Mouse (Mus musculus): ENCODE results near the gene Inhbb. TPM values are rescaled to one million over a fixed set of nuclear protein-coding genes. Genes with fewer than 3 reads are reported as not detected.

Gene Inhbb
- polyA plus RNA-seq, 1 experiment from 2014 or later: 2.4 TPM

- Histone ChIP-seq H3K9ac (replicated peaks) (no peak overlapping the region), H3K4me2 (peak overlapping the region; percentile 98; the same call in 1 of the 2 replicates), H3K27ac (replicated peaks) (no peak overlapping the region), H3K36me3 (no peaks in the 10 kb centered on the region), H3K27me3 (replicated peaks) (peaks cover 48% of the 10 kb centered on the region), H3K4me1 (peaks cover 57% of the 10 kb centered on the region), H3K9me3 (replicated peaks) (no peaks in the 10 kb centered on the region), H3K4me3 (replicated peaks) (no peak overlapping the region)
- ATAC-seq (ENCODE audit: low FRiP score): no peak
- 69% methylated on average over 8 of the region's 8 CpGs for WGBS
These were observed 4.1 kb downstream of the Inhbb start for GRCm38 (mm10) chr1:119417991-119418390.

- H3K4me3 ChIP-seq (replicated peaks): no peak overlapping the region
- H3K9me3 ChIP-seq (replicated peaks): no peaks in the 10 kb centered on the region
- H3K9ac ChIP-seq (replicated peaks): no peak overlapping the region
- 80% methylated on average over 20 of the region's 20 CpGs for whole genome bisulfite sequencing
- peaks cover 44% of the 10 kb centered on the region for H3K27me3 ChIP-seq (replicated peaks)
- no peak for ATAC-seq (ENCODE audit: low FRiP score)
- no peaks in the 10 kb centered on the region for H3K36me3 ChIP-seq
- H3K4me2 ChIP-seq: 0 out of 2 replicates have a peak overlapping the region, but pooled peaks have one; percentile 11
- peaks cover 53% of the 10 kb centered on the region for H3K4me1 ChIP-seq
- no peak overlapping the region for H3K27ac ChIP-seq (replicated peaks)
These were observed 4.5 kb downstream of the Inhbb start for GRCm38 (mm10) chr1:119417542-119417941.

GRCm38 (mm10) chr1:119416610-119417009 is 5.4 kb downstream of the Inhbb start:
- H3K9ac ChIP-seq (replicated peaks): no peak overlapping the region
- WGBS: 55% methylated on average over 8 of the region's 8 CpGs
- ATAC-seq (ENCODE audit: low FRiP score): no peak
- H3K4me2 ChIP-seq: no peak overlapping the region
- no peaks in the 10 kb centered on the region for H3K36me3 ChIP-seq
- peaks cover 39% of the 10 kb centered on the region for H3K27me3 ChIP-seq (replicated peaks)
- H3K9me3 ChIP-seq (replicated peaks): no peaks in the 10 kb centered on the region
- H3K4me1 ChIP-seq: peaks cover 44% of the 10 kb centered on the region
- 0 out of 2 replicates have a peak overlapping the region, but pooled peaks have one; percentile 1 for H3K27ac ChIP-seq (replicated peaks)
- no peak overlapping the region for H3K4me3 ChIP-seq (replicated peaks)

DNA sequence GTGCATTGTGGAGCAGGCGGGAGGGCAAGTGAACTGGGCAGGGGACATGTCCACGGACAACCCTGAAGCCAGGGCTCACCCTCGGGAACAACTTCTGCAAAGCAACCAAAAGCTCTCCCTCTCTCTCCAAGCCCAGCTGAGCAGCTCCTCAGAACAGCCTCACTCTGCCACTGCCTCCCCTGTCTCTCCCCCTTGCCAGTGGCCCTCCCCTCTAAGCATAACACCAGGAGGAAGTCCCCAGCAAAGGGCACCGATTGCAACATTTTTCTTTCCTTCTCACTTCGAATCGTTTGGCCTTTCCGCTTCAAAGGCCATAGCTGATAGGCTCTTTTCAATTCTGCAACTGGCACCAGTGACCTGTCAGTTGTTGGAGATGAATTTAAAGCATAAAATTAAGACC is 5.9 kb downstream of the Inhbb start:
- no peak for ATAC-seq (ENCODE audit: low FRiP score)
- 64% methylated on average over 7 of the region's 7 CpGs for WGBS

DNA sequence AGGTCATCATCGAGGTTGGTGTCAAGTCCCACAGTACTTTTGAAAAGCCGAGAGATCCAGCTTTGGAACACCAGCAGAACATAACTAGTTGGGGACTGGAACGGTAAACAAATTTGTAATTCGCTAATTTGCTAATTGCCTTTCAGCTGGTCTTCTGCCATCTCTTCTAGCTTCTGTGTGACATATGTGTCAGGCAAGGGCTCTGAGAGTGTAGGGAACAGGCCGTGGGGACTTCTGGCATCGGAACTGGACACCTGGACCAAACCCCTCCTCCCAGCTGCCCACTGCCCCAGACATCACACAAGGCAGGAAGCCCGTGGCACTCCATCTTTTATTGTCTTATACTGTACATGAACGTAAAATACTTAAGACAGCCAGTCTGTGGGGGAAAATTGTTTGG is 6.9 kb downstream of the Inhbb start:
- no peak overlapping the region for H3K4me2 ChIP-seq
- peaks cover 29% of the 10 kb centered on the region for H3K4me1 ChIP-seq
- no peaks in the 10 kb centered on the region for H3K9me3 ChIP-seq (replicated peaks)
- H3K9ac ChIP-seq (replicated peaks): no peak overlapping the region
- WGBS: 78% methylated on average over 8 of the region's 8 CpGs
- no peaks in the 10 kb centered on the region for H3K36me3 ChIP-seq
- ATAC-seq (ENCODE audit: low FRiP score): no peak
- peaks cover 35% of the 10 kb centered on the region for H3K27me3 ChIP-seq (replicated peaks)
- no peak overlapping the region for H3K4me3 ChIP-seq (replicated peaks)
- H3K27ac ChIP-seq (replicated peaks): no peak overlapping the region

More for the DNA sequence above, 5.9 kb downstream of the Inhbb start:
- Histone ChIP-seq H3K27me3 (replicated peaks) (peaks cover 39% of the 10 kb centered on the region), H3K4me3 (replicated peaks) (no peak overlapping the region), H3K4me1 (peaks cover 39% of the 10 kb centered on the region), H3K9ac (replicated peaks) (no peak overlapping the region), H3K4me2 (no peak overlapping the region), H3K36me3 (no peaks in the 10 kb centered on the region), H3K27ac (replicated peaks) (no peak overlapping the region), H3K9me3 (replicated peaks) (no peaks in the 10 kb centered on the region)

- WGBS: 83% methylated on average over 5 of the region's 5 CpGs
These were observed 11.4 kb downstream of the Inhbb start for GRCm38 (mm10) chr1:119410661-119411060.

DNA sequence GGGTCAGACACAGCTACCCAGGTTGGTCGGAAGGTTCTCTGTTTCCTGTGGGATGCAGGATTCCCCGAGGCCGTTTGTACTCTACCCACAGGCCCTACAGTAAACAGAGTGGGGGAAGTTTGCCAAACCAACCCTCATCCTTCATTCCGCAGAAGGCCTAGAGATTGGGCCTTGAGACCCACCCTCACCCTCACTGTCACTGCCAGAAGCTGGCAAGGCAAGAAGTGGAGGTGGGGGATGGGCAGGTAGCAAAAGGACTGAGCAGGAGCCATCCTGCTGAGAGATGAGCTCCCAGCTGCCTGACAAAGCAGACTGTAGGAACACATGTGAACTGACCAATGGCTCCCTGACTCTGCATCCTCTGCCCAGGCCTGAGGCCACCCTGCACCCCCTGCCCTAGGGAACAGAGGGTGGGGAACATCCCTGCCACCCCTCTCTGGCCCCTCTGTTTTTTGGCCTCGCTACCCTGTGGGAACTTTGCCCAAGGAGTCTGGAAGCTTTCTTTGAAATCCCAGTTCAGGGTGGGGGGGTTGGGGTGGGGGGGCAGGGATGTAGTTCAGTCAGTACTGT is 12.4 kb downstream of the Inhbb start:
- Histone ChIP-seq H3K9me3 (replicated peaks) (no peaks in the 10 kb centered on the region), H3K27ac (replicated peaks) (no peak overlapping the region), H3K36me3 (no peaks in the 10 kb centered on the region), H3K4me3 (replicated peaks) (no peak overlapping the region), H3K4me2 (no peak overlapping the region), H3K9ac (replicated peaks) (no peak overlapping the region), H3K4me1 (peaks cover 8% of the 10 kb centered on the region; the same call in 1 of the 2 replicates), H3K27me3 (replicated peaks) (peaks cover 3% of the 10 kb centered on the region; the same call in 1 of the 2 replicates)
- ATAC-seq (ENCODE audit: low FRiP score): peak; percentile 60
- 60% methylated on average over 5 of the region's 5 CpGs for WGBS

More at GRCm38 (mm10) chr1:119410661-119411060, 11.4 kb downstream of the Inhbb start:
- H3K9ac ChIP-seq (replicated peaks): no peak overlapping the region
- no peak for ATAC-seq (ENCODE audit: low FRiP score)
- H3K27ac ChIP-seq (replicated peaks): no peak overlapping the region
- H3K4me3 ChIP-seq (replicated peaks): no peak overlapping the region
- peaks cover 8% of the 10 kb centered on the region; the same call in 1 of the 2 replicates for H3K4me1 ChIP-seq
- peaks cover 3% of the 10 kb centered on the region; the same call in 1 of the 2 replicates for H3K27me3 ChIP-seq (replicated peaks)
- no peaks in the 10 kb centered on the region for H3K9me3 ChIP-seq (replicated peaks)
- no peaks in the 10 kb centered on the region for H3K36me3 ChIP-seq
- no peak overlapping the region for H3K4me2 ChIP-seq

- Histone ChIP-seq H3K4me2 (no peak overlapping the region), H3K27me3 (replicated peaks) (0 out of 2 replicates have a peak, but pooled peaks cover 3% of the 10 kb centered on the region), H3K27ac (replicated peaks) (no peak overlapping the region), H3K36me3 (no peaks in the 10 kb centered on the region), H3K9me3 (replicated peaks) (no peaks in the 10 kb centered on the region), H3K4me3 (replicated peaks) (no peak overlapping the region), H3K9ac (replicated peaks) (no peak overlapping the region), H3K4me1 (peaks cover 8% of the 10 kb centered on the region; the same call in 1 of the 2 replicates)
- 80% methylated on average over 7 of the region's 7 CpGs for WGBS
- ATAC-seq (ENCODE audit: low FRiP score): 0 out of 2 replicates have a peak, but pooled peaks have one; percentile 4
These were observed 12.9 kb downstream of the Inhbb start for GRCm38 (mm10) chr1:119409106-119409505.

DNA sequence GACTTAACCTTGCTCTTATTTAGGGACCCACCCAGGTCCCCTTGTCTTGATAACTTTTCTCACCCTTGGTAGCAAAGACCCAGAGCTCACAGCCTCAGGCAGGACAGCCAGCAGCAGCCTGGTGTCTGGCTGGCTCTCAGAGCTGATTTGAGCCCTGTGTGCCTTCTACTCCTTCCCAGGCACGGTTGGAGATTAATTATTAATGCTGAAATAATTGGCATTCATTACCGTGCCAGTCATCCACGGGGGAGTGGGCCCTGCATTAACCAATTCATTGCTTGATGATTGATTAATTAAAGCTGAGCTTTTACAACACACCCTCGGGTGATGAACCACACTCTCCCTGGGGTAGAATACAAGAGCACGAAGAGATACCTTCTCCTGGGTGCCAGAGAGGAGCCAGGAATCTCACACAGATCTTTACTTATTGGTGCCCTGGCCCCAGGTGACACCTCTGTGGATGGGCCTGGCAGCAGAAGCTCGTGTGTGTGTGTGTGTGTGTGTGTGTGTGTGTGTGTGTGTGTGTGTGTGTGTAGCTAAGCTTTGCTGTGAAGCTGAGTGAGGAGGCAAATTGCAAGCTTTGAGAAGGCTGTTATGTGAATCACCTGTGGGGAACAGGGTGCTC is 14.2 kb downstream of the Inhbb start:
- 17% methylated on average over 6 of the region's 6 CpGs for WGBS
- H3K9ac ChIP-seq (replicated peaks): no peak overlapping the region
- H3K4me1 ChIP-seq: peaks cover 8% of the 10 kb centered on the region; the same call in 1 of the 2 replicates
- no peak overlapping the region for H3K27ac ChIP-seq (replicated peaks)
- no peak for ATAC-seq (ENCODE audit: low FRiP score)
- H3K4me3 ChIP-seq (replicated peaks): no peak overlapping the region
- H3K27me3 ChIP-seq (replicated peaks): 0 out of 2 replicates have a peak, but pooled peaks cover 3% of the 10 kb centered on the region
- H3K36me3 ChIP-seq: no peaks in the 10 kb centered on the region
- H3K9me3 ChIP-seq (replicated peaks): no peaks in the 10 kb centered on the region
- H3K4me2 ChIP-seq: no peak overlapping the region

DNA sequence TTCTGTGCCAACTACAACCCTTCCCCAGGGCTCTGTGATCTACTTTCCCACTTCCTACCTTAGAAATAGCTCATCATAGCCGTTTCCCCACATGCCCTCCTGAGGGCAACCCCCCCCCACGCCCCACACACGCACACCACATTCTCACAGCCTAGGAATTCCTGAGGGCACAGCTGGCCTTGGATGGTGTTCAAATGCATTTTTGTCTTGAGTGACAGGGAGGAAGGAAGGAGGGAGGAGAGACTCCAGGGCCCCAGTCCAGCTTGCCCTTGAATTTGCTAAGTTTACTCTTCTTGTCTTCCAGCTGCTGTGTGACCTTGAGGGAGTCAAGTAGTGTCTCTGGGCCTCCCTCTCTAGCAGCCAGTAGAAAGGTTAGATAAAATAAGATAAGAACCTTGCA is 17.2 kb downstream of the Inhbb start:
- ATAC-seq (ENCODE audit: low FRiP score): no peak
- Histone ChIP-seq H3K9ac (replicated peaks) (no peak overlapping the region), H3K36me3 (no peaks in the 10 kb centered on the region), H3K4me2 (no peak overlapping the region), H3K9me3 (replicated peaks) (no peaks in the 10 kb centered on the region), H3K4me3 (replicated peaks) (no peak overlapping the region), H3K4me1 (peaks cover 7% of the 10 kb centered on the region; the same call in 1 of the 2 replicates), H3K27me3 (replicated peaks) (no peaks in the 10 kb centered on the region), H3K27ac (replicated peaks) (no peak overlapping the region)
- WGBS: 45% methylated on average over 3 of the region's 3 CpGs

GRCm38 (mm10) chr1:119404341-119404740 is 17.7 kb downstream of the Inhbb start:
- no peaks in the 10 kb centered on the region for H3K27me3 ChIP-seq (replicated peaks)
- no peaks in the 10 kb centered on the region for H3K9me3 ChIP-seq (replicated peaks)
- H3K4me2 ChIP-seq: no peak overlapping the region
- no peak overlapping the region for H3K4me3 ChIP-seq (replicated peaks)
- 0 out of 2 replicates have a peak, but pooled peaks cover 3% of the 10 kb centered on the region for H3K4me1 ChIP-seq
- no peaks in the 10 kb centered on the region for H3K36me3 ChIP-seq
- no peak for ATAC-seq (ENCODE audit: low FRiP score)
- no peak overlapping the region for H3K27ac ChIP-seq (replicated peaks)
- no peak overlapping the region for H3K9ac ChIP-seq (replicated peaks)
- WGBS: 81% methylated on average over 4 of the region's 4 CpGs

GRCm38 (mm10) chr1:119401249-119401648 is 20.8 kb downstream of the Inhbb start:
- WGBS: 62% methylated on average over 4 of the region's 4 CpGs
- no peak overlapping the region for H3K4me2 ChIP-seq
- no peak overlapping the region for H3K4me3 ChIP-seq (replicated peaks)
- no peaks in the 10 kb centered on the region for H3K27me3 ChIP-seq (replicated peaks)
- no peaks in the 10 kb centered on the region for H3K9me3 ChIP-seq (replicated peaks)
- no peaks in the 10 kb centered on the region for H3K36me3 ChIP-seq
- no peak overlapping the region for H3K9ac ChIP-seq (replicated peaks)
- no peaks in the 10 kb centered on the region for H3K4me1 ChIP-seq
- H3K27ac ChIP-seq (replicated peaks): no peak overlapping the region
- no peak for ATAC-seq (ENCODE audit: low FRiP score)
